Mouse (Mus musculus): Measurements from ENCODE around the gene Cavin2. TPM values are rescaled to one million over a fixed set of nuclear protein-coding genes. Genes with fewer than 3 reads are reported as not detected.

Cavin2 gene
- 26.8 TPM in 2 replicates for polyA plus RNA-seq (2015; fragmentation: Nextera tagmentation; extraction: Ambion mirVana)

- peak within 1 kb of the TSS; percentile 56 for H3K4me2 ChIP-seq (replicated peaks)
- WGBS, result 42% methylated on average over 17 of the region's 17 CpGs
- ATAC-seq (ENCODE audit: low FRiP score, low read depth), result peak; percentile 85
- no peaks in the 10 kb centered on the region for H3K36me3 ChIP-seq
- H3K4me3 ChIP-seq, result peak within 1 kb of the TSS; percentile 28
- peak within 1 kb of the TSS; percentile 51 for H3K9ac ChIP-seq
- peaks cover 26% of the 10 kb centered on the region for H3K4me1 ChIP-seq
- no peaks in the 10 kb centered on the region for H3K9me3 ChIP-seq
- no peaks in the 10 kb centered on the region for H3K27me3 ChIP-seq
- peak within 1 kb of the TSS; percentile 84 for H3K27ac ChIP-seq
Observed at GRCm38 (mm10) chr1:51288755-51289619, at the start of gene Cavin2. Cavin2 (plus strand) TSS chr1:51289126.

GRCm38 (mm10) chr1:51241311-51241986 lies 47.5 kb upstream of the Cavin2 start:
- H3K27me3 ChIP-seq, result no peaks in the 10 kb centered on the region
- H3K4me3 ChIP-seq, result no peak overlapping the region
- no peak overlapping the region for H3K4me2 ChIP-seq (replicated peaks)
- no peak for ATAC-seq (ENCODE audit: low FRiP score, low read depth)
- WGBS, result 85% methylated on average over 3 of the region's 3 CpGs
- H3K27ac ChIP-seq, result no peak overlapping the region
- H3K36me3 ChIP-seq, result no peaks in the 10 kb centered on the region
- H3K9me3 ChIP-seq, result no peaks in the 10 kb centered on the region
- H3K9ac ChIP-seq, result no peak overlapping the region
- no peaks in the 10 kb centered on the region for H3K4me1 ChIP-seq

GRCm38 (mm10) chr1:51243294-51243693 lies 45.6 kb upstream of the Cavin2 start:
- H3K9me3 ChIP-seq, result no peaks in the 10 kb centered on the region
- no peak overlapping the region for H3K9ac ChIP-seq
- no peaks in the 10 kb centered on the region for H3K36me3 ChIP-seq
- H3K27me3 ChIP-seq, result no peaks in the 10 kb centered on the region
- H3K4me2 ChIP-seq (replicated peaks), result no peak overlapping the region
- no peak overlapping the region for H3K27ac ChIP-seq
- no peaks in the 10 kb centered on the region for H3K4me1 ChIP-seq
- H3K4me3 ChIP-seq, result no peak overlapping the region
- no peak for ATAC-seq (ENCODE audit: low FRiP score, low read depth)
- WGBS, result 85% methylated on average over 3 of the region's 3 CpGs

GRCm38 (mm10) chr1:51243869-51244268 lies 45.1 kb upstream of the Cavin2 start:
- H3K4me1 ChIP-seq, result no peaks in the 10 kb centered on the region
- H3K4me2 ChIP-seq (replicated peaks), result no peak overlapping the region
- H3K27me3 ChIP-seq, result no peaks in the 10 kb centered on the region
- no peak overlapping the region for H3K4me3 ChIP-seq
- ATAC-seq (ENCODE audit: low FRiP score, low read depth), result no peak
- no peaks in the 10 kb centered on the region for H3K36me3 ChIP-seq
- H3K9me3 ChIP-seq, result no peaks in the 10 kb centered on the region
- 78% methylated on average over 3 of the region's 3 CpGs for WGBS
- H3K9ac ChIP-seq, result no peak overlapping the region
- H3K27ac ChIP-seq, result no peak overlapping the region

DNA sequence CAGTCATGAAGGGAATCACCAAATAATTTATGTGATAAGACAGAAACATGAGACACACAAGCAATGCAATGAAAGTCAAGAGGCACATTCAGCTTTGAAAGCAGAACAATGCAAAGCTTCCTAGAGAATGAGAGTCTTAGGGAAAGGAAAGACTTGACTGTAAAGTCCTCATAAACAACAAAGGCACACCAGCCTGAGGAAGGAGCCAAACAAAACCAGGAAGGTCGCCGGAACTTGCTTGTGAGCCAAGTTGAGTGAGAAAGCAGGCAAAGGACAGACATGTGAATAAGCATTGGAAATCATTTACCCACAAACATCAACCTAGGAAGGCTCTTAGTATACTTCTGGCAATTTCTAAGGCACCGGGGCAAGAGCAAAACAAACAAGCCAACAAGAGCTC lies 43.5 kb upstream of the Cavin2 start:
- WGBS, result 72% methylated on average over 3 of the region's 3 CpGs
- H3K36me3 ChIP-seq, result no peaks in the 10 kb centered on the region
- no peak overlapping the region for H3K9ac ChIP-seq
- no peak overlapping the region for H3K4me3 ChIP-seq
- no peak for ATAC-seq (ENCODE audit: low FRiP score, low read depth)
- H3K9me3 ChIP-seq, result no peaks in the 10 kb centered on the region
- H3K4me2 ChIP-seq (replicated peaks), result no peak overlapping the region
- H3K4me1 ChIP-seq, result no peaks in the 10 kb centered on the region
- no peaks in the 10 kb centered on the region for H3K27me3 ChIP-seq
- H3K27ac ChIP-seq, result no peak overlapping the region

DNA sequence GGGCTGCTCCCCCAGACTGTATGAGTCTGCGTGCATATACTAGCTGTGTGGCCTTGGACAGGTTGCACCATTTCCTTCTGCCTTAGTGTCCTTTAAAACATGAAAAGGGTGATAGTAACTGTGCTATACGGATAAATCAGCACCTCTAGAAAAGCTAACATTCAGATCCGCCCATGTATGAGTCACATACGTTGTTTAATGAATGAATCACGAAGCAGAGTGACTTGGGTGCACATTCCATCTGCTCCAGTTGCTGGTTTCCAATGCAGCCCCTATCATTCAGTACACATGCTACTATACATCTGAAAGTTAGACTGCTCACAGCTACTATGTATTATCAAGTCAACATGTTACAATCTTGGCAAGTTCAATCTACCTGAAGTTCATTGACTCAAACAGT lies 38.6 kb upstream of the Cavin2 start:
- Histone ChIP-seq H3K9me3 (no peaks in the 10 kb centered on the region), H3K27me3 (no peaks in the 10 kb centered on the region), H3K4me3 (no peak overlapping the region), H3K4me2 (replicated peaks) (no peak overlapping the region), H3K27ac (no peak overlapping the region), H3K9ac (no peak overlapping the region), H3K4me1 (no peaks in the 10 kb centered on the region), H3K36me3 (no peaks in the 10 kb centered on the region)
- no peak for ATAC-seq (ENCODE audit: low FRiP score, low read depth)
- WGBS, result 90% methylated on average over 5 of the region's 5 CpGs

DNA sequence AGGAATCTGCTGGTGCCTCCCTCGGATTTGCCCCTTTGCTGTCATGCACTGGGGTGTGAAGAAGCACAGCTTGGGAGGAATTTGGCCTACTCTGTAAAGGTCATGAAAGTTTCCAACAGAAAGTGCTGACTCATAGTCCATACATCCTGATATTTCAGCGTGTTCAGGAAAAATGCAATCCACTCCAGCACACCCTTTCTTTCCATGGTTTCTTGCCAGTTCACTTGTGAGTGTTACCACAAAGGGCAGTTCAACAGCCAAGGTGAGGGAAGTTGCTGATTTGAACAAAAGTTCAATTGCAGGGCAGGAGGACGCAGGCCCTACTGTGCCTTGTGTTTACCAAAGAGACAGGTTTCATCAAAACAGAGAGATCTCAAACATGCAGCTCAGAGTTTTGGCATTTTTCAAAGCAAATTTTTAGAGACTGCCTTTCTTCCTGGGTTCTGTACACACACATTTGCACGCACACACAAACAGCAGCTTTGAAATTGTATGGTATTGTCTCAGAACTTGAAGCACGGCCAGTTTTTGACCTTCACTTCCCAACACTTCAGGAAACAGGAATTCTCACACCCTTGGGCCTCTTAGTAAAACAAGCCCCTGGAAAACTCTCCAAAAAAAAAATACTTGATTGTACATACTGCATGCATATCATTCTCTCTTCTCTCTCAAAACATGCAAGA lies 23.7 kb upstream of the Cavin2 start:
- peaks cover 23% of the 10 kb centered on the region for H3K4me1 ChIP-seq
- 55% methylated on average over 5 of the region's 5 CpGs for WGBS
- ATAC-seq (ENCODE audit: low FRiP score, low read depth), result peak; percentile 41; the same call in 1 of the 2 replicates
- H3K9me3 ChIP-seq, result no peaks in the 10 kb centered on the region
- H3K27me3 ChIP-seq, result no peaks in the 10 kb centered on the region
- no peak overlapping the region; the same call in 1 of the 2 replicates for H3K27ac ChIP-seq
- H3K4me2 ChIP-seq (replicated peaks), result no peak overlapping the region
- no peak overlapping the region for H3K9ac ChIP-seq
- no peak overlapping the region for H3K4me3 ChIP-seq
- no peaks in the 10 kb centered on the region for H3K36me3 ChIP-seq

- Histone ChIP-seq H3K4me2 (replicated peaks) (no peak overlapping the region), H3K4me3 (no peak overlapping the region), H3K27me3 (no peaks in the 10 kb centered on the region), H3K9me3 (no peaks in the 10 kb centered on the region), H3K9ac (no peak overlapping the region), H3K36me3 (no peaks in the 10 kb centered on the region), H3K27ac (no peak overlapping the region), H3K4me1 (peaks cover 23% of the 10 kb centered on the region)
- 78% methylated on average over 2 of the region's 2 CpGs for WGBS
- ATAC-seq (ENCODE audit: low FRiP score, low read depth), result no peak
Observed at GRCm38 (mm10) chr1:51265926-51266325, 23.0 kb upstream of the Cavin2 start.

DNA sequence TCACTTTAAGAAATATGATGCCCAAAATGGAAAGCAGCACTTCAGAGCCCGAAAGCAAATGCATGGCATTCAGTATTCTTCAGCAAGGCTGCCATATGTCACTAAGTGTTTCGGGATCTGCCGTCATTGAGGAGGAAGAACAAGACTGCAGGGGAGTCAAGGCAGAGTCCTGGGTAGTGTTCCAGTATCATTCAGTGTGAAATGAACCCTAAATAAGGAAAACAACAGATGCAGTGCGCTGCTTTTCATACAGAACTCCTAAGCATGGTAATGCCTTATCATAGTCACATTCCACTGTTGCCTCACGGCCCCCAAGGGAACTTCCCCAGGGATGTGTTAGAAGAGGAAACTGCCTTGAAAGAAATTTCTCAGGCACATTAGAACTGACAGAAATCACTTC lies 21.8 kb upstream of the Cavin2 start:
- Histone ChIP-seq H3K27ac (0 out of 2 replicates have a peak overlapping the region, but pooled peaks have one; percentile 10), H3K9ac (no peak overlapping the region), H3K4me1 (peaks cover 23% of the 10 kb centered on the region), H3K4me2 (replicated peaks) (peak overlapping the region; percentile 30), H3K27me3 (no peaks in the 10 kb centered on the region), H3K4me3 (no peak overlapping the region), H3K36me3 (no peaks in the 10 kb centered on the region), H3K9me3 (no peaks in the 10 kb centered on the region)
- 36% methylated on average over 5 of the region's 5 CpGs for WGBS
- peak; percentile 74 for ATAC-seq (ENCODE audit: low FRiP score, low read depth)

DNA sequence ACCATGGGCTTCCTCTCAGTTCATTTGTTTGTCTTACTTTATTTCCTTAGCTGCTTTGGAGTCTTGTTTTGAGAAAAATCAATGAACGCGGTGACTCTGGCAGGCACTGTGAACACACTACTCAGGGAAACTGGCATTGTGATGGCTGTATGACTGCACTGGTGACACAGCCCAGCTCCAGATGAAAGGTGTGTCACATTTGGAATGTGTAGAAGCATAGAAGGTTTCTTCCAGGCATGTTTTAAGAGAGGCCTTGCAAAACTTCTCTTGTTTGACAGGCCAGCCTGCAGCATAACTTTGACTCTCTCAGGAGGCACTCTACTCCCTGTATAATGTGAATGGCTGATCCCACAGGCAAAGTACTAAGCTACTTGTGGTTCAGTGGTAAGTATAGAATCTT lies 20.7 kb upstream of the Cavin2 start:
- ATAC-seq (ENCODE audit: low FRiP score, low read depth), result no peak
- H3K4me3 ChIP-seq, result no peak overlapping the region
- no peak overlapping the region for H3K9ac ChIP-seq
- 88% methylated on average over 2 of the region's 2 CpGs for WGBS
- H3K36me3 ChIP-seq, result no peaks in the 10 kb centered on the region
- no peaks in the 10 kb centered on the region for H3K9me3 ChIP-seq
- no peak overlapping the region for H3K4me2 ChIP-seq (replicated peaks)
- peaks cover 28% of the 10 kb centered on the region for H3K4me1 ChIP-seq
- H3K27me3 ChIP-seq, result no peaks in the 10 kb centered on the region
- H3K27ac ChIP-seq, result no peak overlapping the region; the same call in 1 of the 2 replicates

GRCm38 (mm10) chr1:51270196-51270935 lies 18.6 kb upstream of the Cavin2 start:
- H3K36me3 ChIP-seq, result no peaks in the 10 kb centered on the region
- no peaks in the 10 kb centered on the region for H3K27me3 ChIP-seq
- no peaks in the 10 kb centered on the region for H3K9me3 ChIP-seq
- H3K27ac ChIP-seq, result no peak overlapping the region
- H3K4me1 ChIP-seq, result peaks cover 23% of the 10 kb centered on the region
- ATAC-seq (ENCODE audit: low FRiP score, low read depth), result no peak
- WGBS, result 74% methylated on average over 5 of the region's 5 CpGs
- no peak overlapping the region for H3K4me2 ChIP-seq (replicated peaks)
- H3K9ac ChIP-seq, result no peak overlapping the region
- no peak overlapping the region for H3K4me3 ChIP-seq
